Mouse (Mus musculus): ENCODE data around the gene Gar1. TPM values are rescaled to one million over a fixed set of nuclear protein-coding genes. Genes with fewer than 3 reads are reported as not detected.

Gar1 gene
- polyA plus RNA-seq (2012; rRNA removed) = 69.2 and 119 TPM in 2 replicates
- polyA plus RNA-seq (2014; fragmentation: Nextera tagmentation; extraction: Ambion mirVana) = 39.2 and 41.3 TPM in 2 replicates

GRCm38 (mm10) chr3:129831035-129831568 lies at the start of gene Gar1:
TSS of gene Gar1 (minus strand) at chr3:129831396.
- peaks cover 9% of the 10 kb centered on the region; the same call in 1 of the 2 replicates for H3K4me1 ChIP-seq (ENCODE audit: control insufficient read depth, insufficient read depth, low read length)
- peak within 1 kb of the TSS; percentile 69 for H3K4me2 ChIP-seq (replicated peaks; ENCODE audit: low read depth, low read length, severe bottlenecking)
- 0 out of 2 replicates have a peak, but pooled peaks have one; percentile 43 for TF ChIP-seq POLR2A (IDR thresholded peaks at IDR 0.05; ENCODE audit: borderline replicate concordance, extremely low read depth, insufficient read depth, insufficient read length)
- peak within 1 kb of the TSS; percentile 80 for H3K9ac ChIP-seq (ENCODE audit: low read depth, low read length, severe bottlenecking)
- no peaks in the 10 kb centered on the region for H3K27me3 ChIP-seq (ENCODE audit: control insufficient read depth, insufficient read depth, low read length)
- DNase-seq (ENCODE audit: low spot score) (peak; percentile 97), ATAC-seq (ENCODE audit: low FRiP score, low read depth) (peak; percentile 94)
- H3K36me3 ChIP-seq (ENCODE audit: control insufficient read depth, insufficient read depth, low read length) = peaks cover 13% of the 10 kb centered on the region
- WGBS = under 1% methylated on average over 59 of the region's 60 CpGs
- H3K4me3 ChIP-seq (replicated peaks; ENCODE audit: low read length) = peak within 1 kb of the TSS; percentile 95
- peak within 1 kb of the TSS; percentile 91 for H3K27ac ChIP-seq (replicated peaks; ENCODE audit: low read depth, low read length)
- no peaks in the 10 kb centered on the region for H3K9me3 ChIP-seq (ENCODE audit: control insufficient read depth, low read length)

GRCm38 (mm10) chr3:129879913-129880312 lies 48.7 kb upstream of the Gar1 start:
- no peak overlapping the region for H3K27ac ChIP-seq (replicated peaks; ENCODE audit: low read depth, low read length)
- H3K9me3 ChIP-seq (ENCODE audit: control insufficient read depth, low read length) = no peaks in the 10 kb centered on the region
- TF ChIP-seq POLR2A (IDR thresholded peaks at IDR 0.05; ENCODE audit: borderline replicate concordance, extremely low read depth, insufficient read depth, insufficient read length) = no peak
- H3K9ac ChIP-seq (ENCODE audit: low read depth, low read length, severe bottlenecking) = no peak overlapping the region
- no peaks in the 10 kb centered on the region for H3K36me3 ChIP-seq (ENCODE audit: control insufficient read depth, insufficient read depth, low read length)
- 71% methylated on average over 2 of the region's 2 CpGs for WGBS
- ATAC-seq (ENCODE audit: low FRiP score, low read depth) = no peak
- H3K27me3 ChIP-seq (ENCODE audit: control insufficient read depth, insufficient read depth, low read length) = no peaks in the 10 kb centered on the region
- no peak for DNase-seq (ENCODE audit: low spot score)
- no peaks in the 10 kb centered on the region; the same call in 1 of the 2 replicates for H3K4me1 ChIP-seq (ENCODE audit: control insufficient read depth, insufficient read depth, low read length)
- H3K4me3 ChIP-seq (replicated peaks; ENCODE audit: low read length) = no peak overlapping the region
- no peak overlapping the region for H3K4me2 ChIP-seq (replicated peaks; ENCODE audit: low read depth, low read length, severe bottlenecking)

- no peaks in the 10 kb centered on the region; the same call in 1 of the 2 replicates for H3K4me1 ChIP-seq (ENCODE audit: control insufficient read depth, insufficient read depth, low read length)
- H3K27ac ChIP-seq (replicated peaks; ENCODE audit: low read depth, low read length) = no peak overlapping the region
- H3K4me3 ChIP-seq (replicated peaks; ENCODE audit: low read length) = peak overlapping the region; percentile 60
- ATAC-seq (ENCODE audit: low FRiP score, low read depth) (peak; percentile 27; the same call in 1 of the 2 replicates), DNase-seq (ENCODE audit: low spot score) (peak; percentile 29)
- no peak for TF ChIP-seq POLR2A (IDR thresholded peaks at IDR 0.05; ENCODE audit: borderline replicate concordance, extremely low read depth, insufficient read depth, insufficient read length)
- 2% methylated on average over 20 of the region's 25 CpGs for WGBS
- no peaks in the 10 kb centered on the region for H3K36me3 ChIP-seq (ENCODE audit: control insufficient read depth, insufficient read depth, low read length)
- peak overlapping the region; percentile 70 for H3K9ac ChIP-seq (ENCODE audit: low read depth, low read length, severe bottlenecking)
- peak overlapping the region; percentile 92 for H3K4me2 ChIP-seq (replicated peaks; ENCODE audit: low read depth, low read length, severe bottlenecking)
- H3K9me3 ChIP-seq (ENCODE audit: control insufficient read depth, low read length) = no peaks in the 10 kb centered on the region
- H3K27me3 ChIP-seq (ENCODE audit: control insufficient read depth, insufficient read depth, low read length) = no peaks in the 10 kb centered on the region
These were observed 48.0 kb upstream of the Gar1 start for GRCm38 (mm10) chr3:129879131-129879757.

- TF ChIP-seq POLR2A (IDR thresholded peaks at IDR 0.05; ENCODE audit: borderline replicate concordance, extremely low read depth, insufficient read depth, insufficient read length) = no peak
- ATAC-seq (ENCODE audit: low FRiP score, low read depth) = peak; percentile 91
- no peaks in the 10 kb centered on the region; the same call in 1 of the 2 replicates for H3K4me1 ChIP-seq (ENCODE audit: control insufficient read depth, insufficient read depth, low read length)
These were observed 47.3 kb upstream of the Gar1 start, which contains the start of gene Pla2g12a for GRCm38 (mm10) chr3:129878405-129879021. TSS of gene Pla2g12a (plus strand) at chr3:129878606.

GRCm38 (mm10) chr3:129877327-129877726 lies 46.1 kb upstream of the Gar1 start:
- H3K4me2 ChIP-seq (replicated peaks; ENCODE audit: low read depth, low read length, severe bottlenecking) = no peak overlapping the region
- DNase-seq (ENCODE audit: low spot score) (no peak), ATAC-seq (ENCODE audit: low FRiP score, low read depth) (no peak)
- TF ChIP-seq POLR2A (IDR thresholded peaks at IDR 0.05; ENCODE audit: borderline replicate concordance, extremely low read depth, insufficient read depth, insufficient read length) = no peak
- WGBS = 88% methylated on average over 10 of the region's 10 CpGs
- no peaks in the 10 kb centered on the region; the same call in 1 of the 2 replicates for H3K4me1 ChIP-seq (ENCODE audit: control insufficient read depth, insufficient read depth, low read length)
- H3K27ac ChIP-seq (replicated peaks; ENCODE audit: low read depth, low read length) = no peak overlapping the region
- H3K9ac ChIP-seq (ENCODE audit: low read depth, low read length, severe bottlenecking) = no peak overlapping the region
- H3K36me3 ChIP-seq (ENCODE audit: control insufficient read depth, insufficient read depth, low read length) = no peaks in the 10 kb centered on the region
- no peak overlapping the region for H3K4me3 ChIP-seq (replicated peaks; ENCODE audit: low read length)
- H3K27me3 ChIP-seq (ENCODE audit: control insufficient read depth, insufficient read depth, low read length) = no peaks in the 10 kb centered on the region
- H3K9me3 ChIP-seq (ENCODE audit: control insufficient read depth, low read length) = no peaks in the 10 kb centered on the region

More at GRCm38 (mm10) chr3:129878405-129879021, 47.3 kb upstream of the Gar1 start, which contains the start of gene Pla2g12a:
- Histone ChIP-seq H3K36me3 (ENCODE audit: control insufficient read depth, insufficient read depth, low read length) (no peaks in the 10 kb centered on the region), H3K4me3 (replicated peaks; ENCODE audit: low read length) (peak within 1 kb of the TSS; percentile 60), H3K27ac (replicated peaks; ENCODE audit: low read depth, low read length) (peak within 1 kb of the TSS; percentile 55; the same call in 1 of the 2 replicates), H3K9me3 (ENCODE audit: control insufficient read depth, low read length) (no peaks in the 10 kb centered on the region), H3K27me3 (ENCODE audit: control insufficient read depth, insufficient read depth, low read length) (no peaks in the 10 kb centered on the region), H3K4me2 (replicated peaks; ENCODE audit: low read depth, low read length, severe bottlenecking) (peak within 1 kb of the TSS; percentile 92), H3K9ac (ENCODE audit: low read depth, low read length, severe bottlenecking) (peak within 1 kb of the TSS; percentile 70)
- under 1% methylated on average over 66 of the region's 66 CpGs for WGBS
- peak; percentile 85 for DNase-seq (ENCODE audit: low spot score)
